Mouse (Mus musculus) forebrain, embryonic 14.5 days (tissue): ENCODE results near the gene P2rx7. TPM values are rescaled to one million over a fixed set of nuclear protein-coding genes. Genes with fewer than 3 reads are reported as not detected.

Experiments
- ATAC-seq: fragments of 200-750 bp; cut with Nextera tagmentation; 2 replicates; pipeline ENCODE4 v1.8.0; 2017; ENCODE audit warnings: mild to moderate bottlenecking, moderate library complexity
- DNase-seq: peaks from one replicate; pipeline ENCODE4 v3.0.0-alpha.2; 2015; ENCODE audit warnings: low spot score
- H3K27ac ChIP-seq: fragments of 300-500 bp; sonication (generic); 2 replicates; pipeline ENCODE4 v1.5.1; 2014; ENCODE audit warnings: low read depth, mild to moderate bottlenecking, control low read depth, low read length, moderate library complexity
- H3K27me3 ChIP-seq: fragments of 300-500 bp; sonication (generic); replicated peaks from 2 replicates; pipeline ENCODE4 v1.6.1; 2014; ENCODE audit warnings: low read length, control low read depth, mixed read lengths; ENCODE audit not compliant: control insufficient read depth, insufficient read depth
- H3K36me3 ChIP-seq: fragments of 300-500 bp; sonication (generic); 2 replicates; pipeline ENCODE4 v1.6.1; 2014; ENCODE audit warnings: low read length, control low read depth; ENCODE audit not compliant: control insufficient read depth, insufficient read depth
- H3K4me1 ChIP-seq: fragments of 300-500 bp; sonication (generic); 2 replicates; pipeline ENCODE4 v1.6.1; 2014; ENCODE audit warnings: antibody characterized with exemption, low read length, control low read depth; ENCODE audit not compliant: control insufficient read depth, insufficient read depth
- H3K4me2 ChIP-seq: fragments of 300-500 bp; sonication (generic); 2 replicates; pipeline ENCODE4 v1.6.1; 2014; ENCODE audit warnings: mild to moderate bottlenecking, control low read depth, low read length
- H3K4me3 ChIP-seq: fragments of 300-500 bp; sonication (generic); 2 replicates; pipeline ENCODE4 v1.5.1; 2014; ENCODE audit warnings: low read depth, low read length, control low read depth
- H3K9ac ChIP-seq: fragments of 300-500 bp; sonication (generic); 2 replicates; pipeline ENCODE4 v1.6.1; 2014; ENCODE audit warnings: mild to moderate bottlenecking, low read length, control low read depth, moderate library complexity
- H3K9me3 ChIP-seq: fragments of 300-500 bp; sonication (generic); replicated peaks from 2 replicates; pipeline ENCODE4 v1.6.1; 2016; ENCODE audit warnings: low read length, control low read depth, mixed read lengths; ENCODE audit not compliant: control insufficient read depth
- WGBS: fragments of 180-500 bp; shearing (Covaris S2); extraction: QIAGEN DNeasy Blood & Tissue Kit; methylation state at CpG from one replicate; pipeline ENCODE4 v1.1.7; 2014; 5-methylcytosine and 5-hydroxymethylcytosine counted together
- polyA plus RNA-seq: library from polyadenylated mRNA; unstranded; fragments of >200 nt; fragmentation: Nextera tagmentation; extraction: Ambion mirVana; gene quantifications from 2 replicates; pipeline ENCODE4 v1.2.1, GENCODE M21; 2014

Gene P2rx7
- polyA plus RNA-seq, 1 experiment from 2014 or later, result 1.5 TPM

GRCm38 (mm10) chr5:122689153-122689552 is 45.4 kb downstream of the P2rx7 start:
- DNase-seq (no peak), ATAC-seq (no peak)
- no peak overlapping the region for H3K27ac ChIP-seq
- 89% methylated on average over 7 of the region's 7 CpGs for WGBS
- H3K27me3 ChIP-seq, result no peaks in the 10 kb centered on the region
- H3K4me2 ChIP-seq, result no peak overlapping the region
- H3K9me3 ChIP-seq, result no peaks in the 10 kb centered on the region
- 0 out of 2 replicates have a peak, but pooled peaks cover 5% of the 10 kb centered on the region for H3K4me1 ChIP-seq
- no peaks in the 10 kb centered on the region for H3K36me3 ChIP-seq
- H3K9ac ChIP-seq, result no peak overlapping the region
- H3K4me3 ChIP-seq, result no peak overlapping the region

- WGBS, result 44% methylated on average over 6 of the region's 6 CpGs
- DNase-seq, result no peak
Observed at GRCm38 (mm10) chr5:122690486-122690885, 46.8 kb downstream of the P2rx7 start.

GRCm38 (mm10) chr5:122693431-122694207 is 49.9 kb downstream of the P2rx7 start:
- Histone ChIP-seq H3K36me3 (no peaks in the 10 kb centered on the region), H3K4me1 (0 out of 2 replicates have a peak, but pooled peaks cover 5% of the 10 kb centered on the region), H3K4me3 (no peak overlapping the region), H3K4me2 (no peak overlapping the region), H3K27ac (peak overlapping the region; percentile 48; the same call in 1 of the 2 replicates), H3K9ac (no peak overlapping the region), H3K27me3 (no peaks in the 10 kb centered on the region), H3K9me3 (no peaks in the 10 kb centered on the region)
- DNase-seq (peak; percentile 70), ATAC-seq (peak; percentile 52)
- WGBS, result 23% methylated on average over 13 of the region's 13 CpGs

More at GRCm38 (mm10) chr5:122690486-122690885, 46.8 kb downstream of the P2rx7 start:
- Histone ChIP-seq H3K27ac (no peak overlapping the region), H3K4me2 (no peak overlapping the region), H3K27me3 (no peaks in the 10 kb centered on the region), H3K4me3 (no peak overlapping the region), H3K9me3 (no peaks in the 10 kb centered on the region), H3K9ac (no peak overlapping the region), H3K36me3 (no peaks in the 10 kb centered on the region), H3K4me1 (0 out of 2 replicates have a peak, but pooled peaks cover 5% of the 10 kb centered on the region)
- ATAC-seq, result no peak

- Histone ChIP-seq H3K27me3 (no peaks in the 10 kb centered on the region), H3K4me2 (no peak overlapping the region), H3K27ac (no peak overlapping the region), H3K4me1 (0 out of 2 replicates have a peak, but pooled peaks cover 5% of the 10 kb centered on the region), H3K9me3 (no peaks in the 10 kb centered on the region), H3K9ac (no peak overlapping the region), H3K4me3 (no peak overlapping the region), H3K36me3 (no peaks in the 10 kb centered on the region)
- 42% methylated on average over 8 of the region's 8 CpGs for WGBS
- ATAC-seq, result no peak
- DNase-seq, result peak; percentile 93
Observed at GRCm38 (mm10) chr5:122695516-122695915, 51.8 kb downstream of the P2rx7 start.

GRCm38 (mm10) chr5:122698041-122698700 is 54.5 kb downstream of the P2rx7 start:
- no peak overlapping the region for H3K27ac ChIP-seq
- ATAC-seq, result no peak

GRCm38 (mm10) chr5:122698701-122699060 is 55.0 kb downstream of the P2rx7 start:
- 85% methylated on average over 9 of the region's 9 CpGs for WGBS
- H3K9ac ChIP-seq, result no peak overlapping the region
- no peaks in the 10 kb centered on the region for H3K27me3 ChIP-seq
- H3K4me3 ChIP-seq, result no peak overlapping the region
- no peak overlapping the region for H3K27ac ChIP-seq
- H3K4me2 ChIP-seq, result no peak overlapping the region
- H3K36me3 ChIP-seq, result no peaks in the 10 kb centered on the region
- ATAC-seq, result no peak
- no peaks in the 10 kb centered on the region for H3K9me3 ChIP-seq
- H3K4me1 ChIP-seq, result no peaks in the 10 kb centered on the region
- DNase-seq, result no peak

More at GRCm38 (mm10) chr5:122698041-122698700, 54.5 kb downstream of the P2rx7 start:
- H3K4me3 ChIP-seq, result no peak overlapping the region
- 0 out of 2 replicates have a peak, but pooled peaks cover 5% of the 10 kb centered on the region for H3K4me1 ChIP-seq
- H3K4me2 ChIP-seq, result no peak overlapping the region
- no peaks in the 10 kb centered on the region for H3K27me3 ChIP-seq
- H3K36me3 ChIP-seq, result no peaks in the 10 kb centered on the region
- DNase-seq, result no peak
- no peaks in the 10 kb centered on the region for H3K9me3 ChIP-seq
- H3K9ac ChIP-seq, result no peak overlapping the region
- WGBS, result 86% methylated on average over 10 of the region's 10 CpGs

GRCm38 (mm10) chr5:122700109-122700836 is 56.6 kb downstream of the P2rx7 start:
- 87% methylated on average over 12 of the region's 12 CpGs for WGBS
- H3K27ac ChIP-seq, result no peak overlapping the region
- no peaks in the 10 kb centered on the region for H3K4me1 ChIP-seq

GRCm38 (mm10) chr5:122700837-122701212 is 57.1 kb downstream of the P2rx7 start:
- DNase-seq (no peak), ATAC-seq (no peak)
- Histone ChIP-seq H3K4me2 (no peak overlapping the region), H3K27ac (no peak overlapping the region), H3K36me3 (no peaks in the 10 kb centered on the region), H3K27me3 (no peaks in the 10 kb centered on the region), H3K4me3 (no peak overlapping the region), H3K4me1 (no peaks in the 10 kb centered on the region), H3K9me3 (no peaks in the 10 kb centered on the region), H3K9ac (no peak overlapping the region)
- 74% methylated on average over 5 of the region's 5 CpGs for WGBS

More at GRCm38 (mm10) chr5:122700109-122700836, 56.6 kb downstream of the P2rx7 start:
- no peak overlapping the region for H3K9ac ChIP-seq
- ATAC-seq (no peak), DNase-seq (no peak)
- H3K27me3 ChIP-seq, result no peaks in the 10 kb centered on the region
- H3K9me3 ChIP-seq, result no peaks in the 10 kb centered on the region
- no peaks in the 10 kb centered on the region for H3K36me3 ChIP-seq
- H3K4me3 ChIP-seq, result no peak overlapping the region
- H3K4me2 ChIP-seq, result no peak overlapping the region
